Mouse (Mus musculus): Measurements from ENCODE around the gene Kazn. TPM values are rescaled to one million over a fixed set of nuclear protein-coding genes. Genes with fewer than 3 reads are reported as not detected.

Gene Kazn
- 5.8 and 8.0 TPM in 2 replicates for polyA plus RNA-seq (2014; fragmentation: Nextera tagmentation; extraction: Ambion mirVana)

GRCm38 (mm10) chr4:142239240-142240126 is at the start of gene Kazn:
Kazn (minus strand) TSS chr4:142239401.
- peak within 1 kb of the TSS; percentile 82 for H3K9ac ChIP-seq (ENCODE audit: low read depth, low read length)
- H3K4me1 ChIP-seq (ENCODE audit: control insufficient read depth, insufficient read depth, low read length), result peaks cover 12% of the 10 kb centered on the region
- ATAC-seq (replicated peaks; ENCODE audit: insufficient number of reproducible peaks, low FRiP score, low TSS enrichment), result peak; percentile 84
- peak within 1 kb of the TSS; percentile 77 for H3K4me3 ChIP-seq (ENCODE audit: low read depth, low read length)
- H3K27ac ChIP-seq (ENCODE audit: low read depth, low read length), result peak within 1 kb of the TSS; percentile 65
- peak within 1 kb of the TSS; percentile 94 for H3K4me2 ChIP-seq
- H3K9me3 ChIP-seq (replicated peaks; ENCODE audit: control insufficient read depth, low read length), result no peaks in the 10 kb centered on the region
- H3K27me3 ChIP-seq (ENCODE audit: control insufficient read depth, insufficient read depth, low read length), result no peaks in the 10 kb centered on the region
- H3K36me3 ChIP-seq (ENCODE audit: control insufficient read depth, insufficient read depth, low read length), result no peaks in the 10 kb centered on the region
- 7% methylated on average over 44 of the region's 46 CpGs for WGBS (ENCODE audit: insufficient replicate concordance)

GRCm38 (mm10) chr4:142285471-142285870 is 46.3 kb upstream of the Kazn start:
- ATAC-seq (replicated peaks; ENCODE audit: insufficient number of reproducible peaks, low FRiP score, low TSS enrichment), result no peak
- H3K36me3 ChIP-seq (ENCODE audit: control insufficient read depth, insufficient read depth, low read length), result no peaks in the 10 kb centered on the region
- H3K4me3 ChIP-seq (ENCODE audit: low read depth, low read length), result no peak overlapping the region
- no peak overlapping the region for H3K4me2 ChIP-seq
- no peaks in the 10 kb centered on the region for H3K27me3 ChIP-seq (ENCODE audit: control insufficient read depth, insufficient read depth, low read length)
- no peaks in the 10 kb centered on the region for H3K4me1 ChIP-seq (ENCODE audit: control insufficient read depth, insufficient read depth, low read length)
- H3K9me3 ChIP-seq (replicated peaks; ENCODE audit: control insufficient read depth, low read length), result no peaks in the 10 kb centered on the region
- WGBS (ENCODE audit: insufficient replicate concordance), result 80% methylated on average over 2 of the region's 2 CpGs
- H3K9ac ChIP-seq (ENCODE audit: low read depth, low read length), result no peak overlapping the region
- H3K27ac ChIP-seq (ENCODE audit: low read depth, low read length), result no peak overlapping the region

- H3K27ac ChIP-seq (ENCODE audit: low read depth, low read length), result no peak overlapping the region
- H3K9me3 ChIP-seq (replicated peaks; ENCODE audit: control insufficient read depth, low read length), result no peaks in the 10 kb centered on the region
- ATAC-seq (replicated peaks; ENCODE audit: insufficient number of reproducible peaks, low FRiP score, low TSS enrichment), result no peak
- no peaks in the 10 kb centered on the region for H3K36me3 ChIP-seq (ENCODE audit: control insufficient read depth, insufficient read depth, low read length)
- no peak overlapping the region for H3K9ac ChIP-seq (ENCODE audit: low read depth, low read length)
- 75% methylated on average over 5 of the region's 5 CpGs for WGBS (ENCODE audit: insufficient replicate concordance)
- H3K4me2 ChIP-seq, result no peak overlapping the region
- no peak overlapping the region for H3K4me3 ChIP-seq (ENCODE audit: low read depth, low read length)
- H3K4me1 ChIP-seq (ENCODE audit: control insufficient read depth, insufficient read depth, low read length), result no peaks in the 10 kb centered on the region
- no peaks in the 10 kb centered on the region for H3K27me3 ChIP-seq (ENCODE audit: control insufficient read depth, insufficient read depth, low read length)
Observed at GRCm38 (mm10) chr4:142283867-142284266, 44.7 kb upstream of the Kazn start.

- Histone ChIP-seq H3K27me3 (ENCODE audit: control insufficient read depth, insufficient read depth, low read length) (no peaks in the 10 kb centered on the region), H3K4me1 (ENCODE audit: control insufficient read depth, insufficient read depth, low read length) (0 out of 2 replicates have a peak, but pooled peaks cover 4% of the 10 kb centered on the region), H3K9ac (ENCODE audit: low read depth, low read length) (no peak overlapping the region), H3K36me3 (ENCODE audit: control insufficient read depth, insufficient read depth, low read length) (no peaks in the 10 kb centered on the region), H3K4me2 (no peak overlapping the region), H3K9me3 (replicated peaks; ENCODE audit: control insufficient read depth, low read length) (no peaks in the 10 kb centered on the region), H3K4me3 (ENCODE audit: low read depth, low read length) (no peak overlapping the region), H3K27ac (ENCODE audit: low read depth, low read length) (no peak overlapping the region)
- WGBS (ENCODE audit: insufficient replicate concordance), result 81% methylated on average over 6 of the region's 6 CpGs
- ATAC-seq (replicated peaks; ENCODE audit: insufficient number of reproducible peaks, low FRiP score, low TSS enrichment), result no peak
Observed at GRCm38 (mm10) chr4:142278197-142278575, 39.0 kb upstream of the Kazn start.

GRCm38 (mm10) chr4:142277481-142278196 is 38.4 kb upstream of the Kazn start:
- H3K27ac ChIP-seq (ENCODE audit: low read depth, low read length), result no peak overlapping the region
- no peaks in the 10 kb centered on the region for H3K9me3 ChIP-seq (replicated peaks; ENCODE audit: control insufficient read depth, low read length)
- no peaks in the 10 kb centered on the region for H3K27me3 ChIP-seq (ENCODE audit: control insufficient read depth, insufficient read depth, low read length)
- 0 out of 2 replicates have a peak, but pooled peaks cover 4% of the 10 kb centered on the region for H3K4me1 ChIP-seq (ENCODE audit: control insufficient read depth, insufficient read depth, low read length)
- peak overlapping the region; percentile 18; the same call in 1 of the 2 replicates for H3K4me2 ChIP-seq
- WGBS (ENCODE audit: insufficient replicate concordance), result 28% methylated on average over 20 of the region's 20 CpGs
- no peak for ATAC-seq (replicated peaks; ENCODE audit: insufficient number of reproducible peaks, low FRiP score, low TSS enrichment)
- no peaks in the 10 kb centered on the region for H3K36me3 ChIP-seq (ENCODE audit: control insufficient read depth, insufficient read depth, low read length)
- no peak overlapping the region for H3K9ac ChIP-seq (ENCODE audit: low read depth, low read length)
- no peak overlapping the region for H3K4me3 ChIP-seq (ENCODE audit: low read depth, low read length)

DNA sequence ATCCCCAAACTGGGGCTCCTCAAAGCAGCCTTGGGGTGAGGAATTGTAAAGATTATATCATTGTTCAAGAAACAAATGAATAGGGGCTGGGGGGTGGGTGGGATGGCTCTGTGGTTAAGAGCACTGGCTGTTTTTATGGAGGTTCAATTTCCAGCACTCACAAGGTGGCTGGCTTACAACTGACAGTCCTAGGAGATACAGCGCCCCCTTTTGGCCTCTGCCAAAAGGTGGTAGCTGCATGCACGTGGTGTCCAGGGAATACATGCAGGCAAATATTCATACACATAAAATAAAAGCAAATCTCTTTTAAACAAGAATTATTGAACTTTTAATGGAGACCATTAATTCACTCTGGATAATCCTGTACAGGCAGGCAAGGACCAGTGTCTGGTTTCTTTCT is 36.0 kb upstream of the Kazn start:
- H3K36me3 ChIP-seq (ENCODE audit: control insufficient read depth, insufficient read depth, low read length), result no peaks in the 10 kb centered on the region
- no peak overlapping the region for H3K9ac ChIP-seq (ENCODE audit: low read depth, low read length)
- H3K9me3 ChIP-seq (replicated peaks; ENCODE audit: control insufficient read depth, low read length), result no peaks in the 10 kb centered on the region
- no peak overlapping the region for H3K4me3 ChIP-seq (ENCODE audit: low read depth, low read length)
- no peak overlapping the region for H3K4me2 ChIP-seq
- ATAC-seq (replicated peaks; ENCODE audit: insufficient number of reproducible peaks, low FRiP score, low TSS enrichment), result no peak
- H3K4me1 ChIP-seq (ENCODE audit: control insufficient read depth, insufficient read depth, low read length), result 0 out of 2 replicates have a peak, but pooled peaks cover 4% of the 10 kb centered on the region
- H3K27me3 ChIP-seq (ENCODE audit: control insufficient read depth, insufficient read depth, low read length), result no peaks in the 10 kb centered on the region
- no peak overlapping the region for H3K27ac ChIP-seq (ENCODE audit: low read depth, low read length)
- 40% methylated on average over 2 of the region's 2 CpGs for WGBS (ENCODE audit: insufficient replicate concordance)

- Histone ChIP-seq H3K4me3 (ENCODE audit: low read depth, low read length) (no peak overlapping the region), H3K9me3 (replicated peaks; ENCODE audit: control insufficient read depth, low read length) (no peaks in the 10 kb centered on the region), H3K4me2 (no peak overlapping the region), H3K27ac (ENCODE audit: low read depth, low read length) (no peak overlapping the region), H3K4me1 (ENCODE audit: control insufficient read depth, insufficient read depth, low read length) (0 out of 2 replicates have a peak, but pooled peaks cover 4% of the 10 kb centered on the region), H3K27me3 (ENCODE audit: control insufficient read depth, insufficient read depth, low read length) (no peaks in the 10 kb centered on the region), H3K9ac (ENCODE audit: low read depth, low read length) (no peak overlapping the region), H3K36me3 (ENCODE audit: control insufficient read depth, insufficient read depth, low read length) (no peaks in the 10 kb centered on the region)
- ATAC-seq (replicated peaks; ENCODE audit: insufficient number of reproducible peaks, low FRiP score, low TSS enrichment), result no peak
- 69% methylated on average over 11 of the region's 11 CpGs for WGBS (ENCODE audit: insufficient replicate concordance)
Observed at GRCm38 (mm10) chr4:142274441-142275234, 35.4 kb upstream of the Kazn start.

- H3K27ac ChIP-seq (ENCODE audit: low read depth, low read length), result no peak overlapping the region
- H3K4me1 ChIP-seq (ENCODE audit: control insufficient read depth, insufficient read depth, low read length), result no peaks in the 10 kb centered on the region
- H3K4me2 ChIP-seq, result no peak overlapping the region
- 86% methylated on average over 3 of the region's 3 CpGs for WGBS (ENCODE audit: insufficient replicate concordance)
- H3K36me3 ChIP-seq (ENCODE audit: control insufficient read depth, insufficient read depth, low read length), result no peaks in the 10 kb centered on the region
- no peak for ATAC-seq (replicated peaks; ENCODE audit: insufficient number of reproducible peaks, low FRiP score, low TSS enrichment)
- no peak overlapping the region for H3K4me3 ChIP-seq (ENCODE audit: low read depth, low read length)
- H3K27me3 ChIP-seq (ENCODE audit: control insufficient read depth, insufficient read depth, low read length), result no peaks in the 10 kb centered on the region
- H3K9ac ChIP-seq (ENCODE audit: low read depth, low read length), result no peak overlapping the region
- peaks cover 3% of the 10 kb centered on the region; the same call in 1 of the 2 replicates for H3K9me3 ChIP-seq (replicated peaks; ENCODE audit: control insufficient read depth, low read length)
Observed at GRCm38 (mm10) chr4:142271506-142271905, 32.3 kb upstream of the Kazn start.
